In genomic region chr10:94311511-94312006, GRCm38 (mm10) we compare ENCODE assay signal across 7 mouse cellular contexts. TPM values are rescaled to one million over a fixed set of nuclear protein-coding genes. Genes with fewer than 3 reads are reported as not detected.
DNase-seq lines count a peak whose midpoint lies in the region; ATAC-seq lines count a peak whose summit lies in the region.

Tmcc3 (plus strand) TSS chr10:94311949.

- H3K36me3 ChIP-seq in megakaryocyte, embryonic 14.5 days (replicated peaks; ENCODE audit: low read length) = no peaks in the 10 kb centered on the region
- no peaks in the 10 kb centered on the region for H3K36me3 ChIP-seq in intestine, embryonic 15.5 days

- no peak for DNase-seq in gastrocnemius, postnatal 36 days
- DNase-seq in lung, postnatal 14 days = peak; percentile 9
- DNase-seq in spleen, adult 12 weeks (ENCODE audit: low spot score) = no peak

- peaks cover 34% of the 10 kb centered on the region for H3K27me3 ChIP-seq in megakaryocyte, embryonic 14.5 days (replicated peaks)
- H3K27me3 ChIP-seq in intestine, embryonic 15.5 days (replicated peaks) = peaks cover 16% of the 10 kb centered on the region

- WGBS in intestine, embryonic 15.5 days = 2% methylated on average over 19 of the region's 19 CpGs

- no peak; the same call in 1 of the 2 replicates for ATAC-seq in megakaryocyte, adult 5-6 weeks (ENCODE audit: poor library complexity, severe bottlenecking)
- 0 out of 2 replicates have a peak, but pooled peaks have one; percentile 21 for ATAC-seq in common myeloid progenitor, adult 5-6 weeks (replicated peaks; ENCODE audit: low read depth, poor library complexity, severe bottlenecking)
- ATAC-seq in intestine, embryonic 15.5 days = peak; percentile 19; the same call in 1 of the 2 replicates

- peaks cover 28% of the 10 kb centered on the region for H3K9me3 ChIP-seq in megakaryocyte, embryonic 14.5 days
- no peaks in the 10 kb centered on the region for H3K9me3 ChIP-seq in intestine, embryonic 15.5 days

- H3K4me1 ChIP-seq in megakaryocyte, embryonic 14.5 days = peaks cover 12% of the 10 kb centered on the region
- peaks cover 14% of the 10 kb centered on the region for H3K4me1 ChIP-seq in intestine, embryonic 15.5 days (replicated peaks)

- peak within 1 kb of the TSS; percentile 40 for H3K9ac ChIP-seq in intestine, embryonic 15.5 days

- H3K4me3 ChIP-seq in megakaryocyte, embryonic 14.5 days (replicated peaks) = peak within 1 kb of the TSS; percentile 90
- peak within 1 kb of the TSS; percentile 40 for H3K4me3 ChIP-seq in intestine, embryonic 15.5 days (replicated peaks)

- peak within 1 kb of the TSS; percentile 90 for H3K4me2 ChIP-seq in intestine, embryonic 15.5 days (replicated peaks)

- no peak within 1 kb of the TSS for H3K27ac ChIP-seq in intestine, embryonic 15.5 days

- intact Hi-C loops in gastrocnemius, postnatal 36 days (cut with DNase I) = no loop called here

RNA-seq across cellular contexts. Expression of gene Tmcc3, which starts in this region (rescaled TPM):
- polyA plus RNA-seq in megakaryocyte, embryonic 14.5 days (2012; ENCODE audit: insufficient read depth, low replicate concordance) = 0.84 TPM in 1 of 2 replicates, not detected in the other
- total RNA-seq in megakaryocyte, adult 5-6 weeks (2015) = 2.1 and 4.8 TPM in 2 replicates
- total RNA-seq in megakaryocyte, adult 5-6 weeks (2017) = 1.6 and 2.9 TPM in 2 replicates
- 0.37 and 5.1 TPM in 2 replicates for total RNA-seq in common myeloid progenitor, adult 5-6 weeks (2017)
- total RNA-seq in gastrocnemius, postnatal 36 days (2021) = 10 to 100 TPM; 17.3 to 19.3 TPM
- polyA plus RNA-seq in intestine, embryonic 15.5 days (2015; fragmentation: Nextera tagmentation; extraction: Ambion mirVana) = 8.6 and 9.2 TPM in 2 replicates
